Mouse (Mus musculus) liver, embryonic 14 days (tissue): ENCODE results near the gene Ccdc28a. TPM values are rescaled to one million over a fixed set of nuclear protein-coding genes. Genes with fewer than 3 reads are reported as not detected.

Source experiments
- polyA plus RNA-seq: library from polyadenylated mRNA; depleted of rRNA; stranded (reverse); fragments of >200 nt; gene quantifications from 2 replicates; pipeline ENCODE4 v1.2.3, GENCODE M21; 2012; rRNA removed

Ccdc28a gene
- polyA plus RNA-seq: 6.1 and 6.6 TPM in 2 replicates

DNA sequence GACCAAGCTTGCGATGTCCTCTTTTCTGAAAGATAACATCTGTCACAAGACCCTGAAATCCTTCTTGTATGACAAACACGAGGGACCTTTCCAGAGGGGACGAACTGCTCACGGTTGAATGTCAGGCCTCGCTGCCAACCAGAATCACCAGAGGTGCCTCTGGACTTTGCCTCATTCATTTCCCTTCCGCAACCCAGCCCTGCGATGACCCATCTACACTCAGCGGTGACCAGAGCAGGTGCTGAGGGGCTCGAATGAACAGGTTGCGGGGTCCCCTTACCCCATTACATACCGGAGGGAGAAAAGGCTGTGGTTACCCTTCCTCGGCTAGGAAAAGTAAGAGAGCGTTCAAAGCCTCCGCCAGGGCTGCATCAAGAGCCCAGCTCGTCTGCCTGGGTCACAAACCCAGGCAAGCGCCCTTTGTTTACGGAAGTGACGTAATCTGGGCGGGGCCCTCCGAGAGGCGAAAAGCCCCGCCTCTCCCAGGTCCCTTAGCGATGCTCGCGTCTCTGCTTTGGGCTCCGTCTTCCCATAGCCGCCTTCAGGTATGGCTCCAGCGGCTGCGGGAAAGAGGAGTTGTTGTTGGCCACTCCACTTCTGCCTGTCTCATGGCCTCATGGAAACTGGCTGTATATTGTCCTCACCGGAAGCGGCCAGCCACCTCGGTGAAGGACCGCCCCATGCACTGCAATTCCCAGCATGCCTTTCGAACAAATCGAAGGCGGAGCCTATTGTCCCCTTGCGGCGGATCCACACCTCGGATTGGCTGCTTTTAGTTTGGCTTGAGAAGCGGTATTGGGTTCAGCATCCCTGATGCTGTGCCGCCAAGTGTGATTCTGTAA lies at the start of gene Ccdc28a:
TSS of gene Ccdc28a (minus strand) at position 439 of the 842 bp plus-strand sequence.

DNA sequence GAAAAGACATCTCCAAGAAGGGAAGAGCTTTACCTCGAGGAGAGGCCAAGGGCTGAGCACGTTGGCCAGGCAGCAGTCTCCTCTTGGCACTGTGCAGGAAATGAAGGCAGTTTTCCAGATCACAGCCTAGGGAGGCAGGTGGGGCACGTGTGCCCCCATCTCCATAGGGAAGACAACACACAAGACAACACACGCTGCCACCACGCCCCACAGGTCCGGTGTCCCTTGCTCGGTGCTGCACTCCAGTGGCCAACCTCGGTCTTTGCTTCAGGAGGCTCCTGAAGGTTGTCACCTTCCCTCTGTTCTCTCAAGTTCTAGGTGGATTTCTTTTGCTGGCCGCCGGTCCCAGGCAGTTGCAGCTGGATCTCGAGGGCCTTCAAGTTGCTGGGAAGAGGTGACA lies 24.1 kb downstream of the Ccdc28a start, which contains the start of gene Ect2l:
TSS of gene Ect2l (minus strand) at position 165 of the 400 bp plus-strand sequence.

Other genes starting within 250 kb of the Ccdc28a start
- 41.9 and 46.1 TPM in 2 replicates for gene Abracl, start 211.7 kb downstream of the Ccdc28a start, polyA plus RNA-seq
- gene Reps1, start 179.1 kb downstream of the Ccdc28a start, polyA plus RNA-seq: 11.8 and 14.0 TPM in 2 replicates
- gene Ect2l, start 24.1 kb downstream of the Ccdc28a start, polyA plus RNA-seq: 0.08 and 0.18 TPM in 2 replicates
- 0.54 and 0.66 TPM in 2 replicates for gene Nhsl1, start 84.0 kb upstream of the Ccdc28a start, polyA plus RNA-seq